Mouse (Mus musculus): ENCODE results near the gene Zswim4.

The Zswim4 gene

GRCm38 (mm10) chr8:84180530-84181190, 56.2 kb downstream of the Zswim4 start:
- no peak for DNase-seq (ENCODE audit: low spot score in 2 of 2)

- DNase-seq (ENCODE audit: low spot score in 2 of 2), result no peak
These were observed 56.9 kb downstream of the Zswim4 start for GRCm38 (mm10) chr8:84179946-84180345.

GRCm38 (mm10) chr8:84178592-84178991, 58.3 kb downstream of the Zswim4 start:
- DNase-seq (ENCODE audit: low spot score in 2 of 2), result no peak

- no peak for DNase-seq (ENCODE audit: low spot score in 2 of 2)
These were observed 59.5 kb downstream of the Zswim4 start for GRCm38 (mm10) chr8:84177405-84177804.

GRCm38 (mm10) chr8:84176560-84176959, 60.3 kb downstream of the Zswim4 start:
- DNase-seq (ENCODE audit: low spot score in 2 of 2), result no peak

GRCm38 (mm10) chr8:84173861-84174260, 63.0 kb downstream of the Zswim4 start:
- DNase-seq (ENCODE audit: low spot score in 2 of 2), result no peak

- DNase-seq (ENCODE audit: low spot score in 2 of 2), result no peak
These were observed 66.8 kb downstream of the Zswim4 start for GRCm38 (mm10) chr8:84170096-84170495.

- DNase-seq (ENCODE audit: low spot score in 2 of 2), result no peak
These were observed 69.2 kb downstream of the Zswim4 start for GRCm38 (mm10) chr8:84167696-84168095.

All from frontal cortex, postnatal 36 days (tissue).